Mouse (Mus musculus) ES-Bruce4 (cell line): Measurements from ENCODE around the gene Itgb2l.

Source experiments
- CTCF ChIP-seq: IDR thresholded peaks from one replicate; pipeline ENCODE4 v1.8.1; 2011; ENCODE audit warnings: low read depth, low read length
- POLR2A ChIP-seq: IDR thresholded peaks from one replicate; pipeline ENCODE4 v1.8.1; 2011; ENCODE audit warnings: low read length; ENCODE audit not compliant: insufficient read depth

DNA sequence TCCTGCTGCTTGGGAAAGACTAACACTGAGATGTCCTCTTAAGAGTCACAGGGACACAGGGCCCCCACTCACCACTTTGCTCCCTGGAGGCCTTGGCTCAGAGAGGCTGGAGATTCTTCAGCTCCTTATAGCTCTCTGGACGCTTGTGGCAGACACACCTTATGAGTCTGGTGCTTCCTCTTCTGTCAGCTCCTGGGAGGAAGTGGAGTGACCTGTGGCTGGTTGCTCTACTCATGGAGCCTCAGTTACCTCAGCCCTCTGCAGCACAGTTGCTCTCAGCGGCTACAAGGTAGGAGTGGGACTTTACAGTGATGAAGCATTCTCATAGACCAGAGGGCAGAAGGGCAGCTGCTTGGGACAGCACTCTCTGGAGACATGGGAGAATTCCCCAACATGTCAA lies at the start of gene Itgb2l:
- TF ChIP-seq CTCF (no peak), POLR2A (no peak)
